Mouse (Mus musculus): ENCODE data around the gene Lcn4. TPM values are rescaled to one million over a fixed set of nuclear protein-coding genes. Genes with fewer than 3 reads are reported as not detected.
A peak's percentile ranks its signal among the peaks of the same experiment; 100 is the strongest.

Lcn4 gene
- total RNA-seq (2021): not detected
- long read RNA-seq, experiment 1: 0 reads
- long read RNA-seq, experiment 2: 0 reads

GRCm38 (mm10) chr2:26671182-26671581 lies at the start of gene Lcn4:
TSS of gene Lcn4 (minus strand) at chr2:26671282.
- DNase-seq: no peak

- DNase-seq: no peak
Observed at GRCm38 (mm10) chr2:26686171-26686675, 15.1 kb upstream of the Lcn4 start.

GRCm38 (mm10) chr2:26668746-26669145 lies 2.3 kb downstream of the Lcn4 start:
- DNase-seq: no peak

GRCm38 (mm10) chr2:26663551-26663950 lies 7.5 kb downstream of the Lcn4 start:
- peak in 1 of 2 experiments; percentile 60 for DNase-seq

GRCm38 (mm10) chr2:26663112-26663511 lies 8.0 kb downstream of the Lcn4 start:
- DNase-seq: no peak

- no peak for DNase-seq
Observed at GRCm38 (mm10) chr2:26662509-26662882, 8.6 kb downstream of the Lcn4 start.

GRCm38 (mm10) chr2:26661768-26662508 lies 9.1 kb downstream of the Lcn4 start:
- no peak for DNase-seq

GRCm38 (mm10) chr2:26661143-26661752 lies 9.8 kb downstream of the Lcn4 start:
- DNase-seq: no peak

DNA sequence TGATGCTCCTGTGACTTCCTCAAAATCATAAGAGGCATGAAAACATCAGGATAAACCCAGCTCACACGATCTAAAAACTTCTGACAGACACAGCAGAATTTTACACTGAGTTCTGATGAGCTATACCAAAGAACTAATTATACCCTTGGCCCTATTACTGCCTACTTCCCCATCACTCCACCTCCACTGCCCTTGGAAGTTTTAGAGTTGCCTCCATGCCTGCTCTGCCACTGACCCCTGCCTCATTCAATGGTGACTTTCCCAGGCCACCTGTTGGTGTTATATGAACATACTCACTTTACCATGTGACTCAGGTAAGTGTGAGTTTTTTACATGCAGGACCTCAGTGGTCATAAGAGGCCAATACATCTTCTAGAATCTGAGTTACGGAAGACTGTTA lies 13.7 kb downstream of the Lcn4 start:
- no peak for DNase-seq

DNA sequence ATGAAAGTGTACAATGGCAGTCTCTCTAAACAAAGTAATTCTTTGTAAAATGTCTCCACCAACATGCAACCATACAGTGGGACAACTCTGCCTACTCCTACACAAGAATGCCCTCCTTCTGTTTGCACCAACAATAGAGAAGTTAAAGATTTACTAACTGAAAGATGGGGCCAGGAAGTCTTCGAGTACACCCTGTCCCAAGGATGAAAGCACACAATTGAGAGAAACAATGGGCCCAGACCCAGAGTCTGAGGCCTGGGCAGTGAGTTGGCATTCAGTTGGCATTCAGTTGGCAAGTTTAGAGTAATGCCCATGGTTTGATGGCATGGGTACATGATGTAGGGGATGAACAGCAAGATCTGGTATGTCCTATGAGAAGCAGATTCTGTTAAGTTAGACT lies 16.4 kb downstream of the Lcn4 start:
- no peak for DNase-seq

DNA sequence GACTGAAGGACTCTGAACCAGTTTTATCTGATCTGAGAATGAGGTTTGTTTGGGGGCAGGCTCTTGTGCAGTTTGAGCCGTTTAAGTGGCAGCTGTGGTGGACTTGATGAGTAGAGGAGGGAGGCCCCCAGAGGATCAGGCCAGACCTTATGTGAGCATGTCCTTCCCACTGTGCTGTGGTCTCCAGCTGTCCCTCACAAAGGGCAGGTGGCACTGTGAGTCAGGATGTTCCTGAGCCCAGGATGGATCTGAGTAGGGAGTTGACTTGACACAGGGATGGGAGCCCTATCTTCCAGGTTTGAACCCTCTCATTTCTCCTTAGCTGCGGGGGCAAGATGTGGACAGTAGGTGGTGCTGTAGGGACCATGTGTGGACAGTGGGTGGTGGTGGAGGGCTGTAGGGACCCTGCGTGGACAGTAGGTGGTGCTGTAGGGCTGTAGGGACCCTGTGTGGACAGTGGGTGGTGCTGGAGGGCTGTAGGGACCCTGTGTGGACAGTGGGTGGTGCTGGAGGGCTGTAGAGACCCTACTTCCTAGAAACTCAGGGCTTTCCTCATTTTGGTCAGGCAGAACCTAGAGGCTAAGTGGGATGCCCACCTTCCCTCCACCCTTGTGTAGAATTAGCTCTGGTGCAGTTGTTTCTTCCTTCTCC lies 24.3 kb downstream of the Lcn4 start:
- peak; percentile 76 to 78 for DNase-seq

- no peak for DNase-seq
Observed at GRCm38 (mm10) chr2:26643942-26644341, 27.1 kb downstream of the Lcn4 start.

DNA sequence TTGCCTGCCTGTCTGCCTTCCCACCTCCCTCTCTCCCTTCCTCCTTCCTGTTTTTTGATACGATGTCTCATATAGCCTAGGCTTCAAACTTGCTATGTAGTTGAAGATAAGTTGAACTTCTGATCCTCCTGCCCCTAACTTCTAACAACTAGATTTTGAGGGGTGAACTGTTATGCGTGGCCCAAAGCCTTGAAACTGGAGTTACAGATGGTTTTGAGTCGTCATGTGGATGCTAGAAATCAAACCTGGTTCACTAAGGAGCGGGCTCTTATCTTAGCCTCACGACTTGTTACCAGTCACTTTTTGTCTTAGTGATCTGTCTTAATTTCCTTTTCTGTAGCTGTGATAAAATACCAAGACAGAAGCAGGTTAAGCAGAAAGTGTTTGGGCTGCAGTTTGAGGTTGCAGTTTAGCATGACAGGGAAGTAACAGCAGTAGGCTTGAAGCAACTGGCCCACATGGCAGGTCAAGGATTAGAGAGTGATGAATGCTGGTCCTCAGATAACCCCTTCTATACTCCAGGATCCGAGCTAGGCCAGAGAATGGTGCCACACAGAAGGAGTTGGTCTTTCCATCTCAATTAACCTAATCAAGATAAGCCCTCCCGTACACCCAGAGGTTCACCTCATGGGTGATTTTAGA lies 30.0 kb downstream of the Lcn4 start:
- DNase-seq: no peak

- peak; percentile 96 to 99 for DNase-seq
Observed at GRCm38 (mm10) chr2:26639838-26640830, 30.9 kb downstream of the Lcn4 start.

GRCm38 (mm10) chr2:26639083-26639482 lies 32.0 kb downstream of the Lcn4 start:
- peak; percentile 49 to 54 for DNase-seq

GRCm38 (mm10) chr2:26638572-26638971 lies 32.5 kb downstream of the Lcn4 start:
- DNase-seq: no peak

GRCm38 (mm10) chr2:26638039-26638438 lies 33.0 kb downstream of the Lcn4 start:
- DNase-seq: no peak

DNA sequence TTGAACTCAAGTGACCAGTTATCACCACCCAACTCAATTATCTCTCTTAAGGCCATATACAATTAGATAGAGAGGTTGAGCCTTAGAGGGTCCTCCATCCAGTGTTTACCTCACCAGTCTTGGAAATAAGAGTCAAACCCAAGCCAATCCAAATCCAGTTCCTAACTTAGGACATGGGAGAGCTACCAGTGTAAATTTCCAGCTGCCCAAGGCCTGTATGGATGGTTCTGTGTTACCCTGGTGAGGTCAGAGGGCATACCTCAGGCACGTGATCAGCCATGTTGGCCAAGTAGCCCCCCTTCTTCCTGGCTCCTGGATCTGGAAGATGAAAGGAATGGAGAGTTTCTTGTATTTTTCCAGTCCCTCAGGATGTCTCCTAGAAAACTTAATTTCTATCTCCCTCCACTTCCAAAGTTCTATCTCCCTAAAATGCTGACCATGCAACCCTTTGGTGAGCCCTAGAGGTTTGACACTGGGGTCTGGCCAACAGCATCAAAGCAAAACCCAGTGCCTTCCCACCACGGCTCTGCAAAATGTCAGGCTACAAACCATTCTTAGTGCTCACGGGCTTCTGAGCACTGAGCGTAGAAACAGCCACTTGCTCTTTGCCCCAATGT lies 33.7 kb downstream of the Lcn4 start:
- no peak for DNase-seq

DNA sequence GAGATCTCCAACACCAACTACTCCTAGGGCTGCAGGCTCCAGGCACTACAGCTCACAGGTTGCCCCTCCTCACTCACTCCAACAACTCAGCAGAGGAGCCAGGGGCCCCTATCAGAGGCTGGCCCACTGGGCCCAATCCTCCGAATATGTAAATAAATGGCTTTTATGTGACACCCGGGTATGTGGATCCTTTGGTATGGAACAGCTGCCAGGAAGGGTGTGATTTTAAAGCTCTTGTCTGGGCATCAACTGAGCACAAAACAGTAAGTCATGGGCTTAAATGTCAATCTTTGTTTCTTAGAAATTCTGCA lies 34.8 kb downstream of the Lcn4 start:
- no peak for DNase-seq

DNA sequence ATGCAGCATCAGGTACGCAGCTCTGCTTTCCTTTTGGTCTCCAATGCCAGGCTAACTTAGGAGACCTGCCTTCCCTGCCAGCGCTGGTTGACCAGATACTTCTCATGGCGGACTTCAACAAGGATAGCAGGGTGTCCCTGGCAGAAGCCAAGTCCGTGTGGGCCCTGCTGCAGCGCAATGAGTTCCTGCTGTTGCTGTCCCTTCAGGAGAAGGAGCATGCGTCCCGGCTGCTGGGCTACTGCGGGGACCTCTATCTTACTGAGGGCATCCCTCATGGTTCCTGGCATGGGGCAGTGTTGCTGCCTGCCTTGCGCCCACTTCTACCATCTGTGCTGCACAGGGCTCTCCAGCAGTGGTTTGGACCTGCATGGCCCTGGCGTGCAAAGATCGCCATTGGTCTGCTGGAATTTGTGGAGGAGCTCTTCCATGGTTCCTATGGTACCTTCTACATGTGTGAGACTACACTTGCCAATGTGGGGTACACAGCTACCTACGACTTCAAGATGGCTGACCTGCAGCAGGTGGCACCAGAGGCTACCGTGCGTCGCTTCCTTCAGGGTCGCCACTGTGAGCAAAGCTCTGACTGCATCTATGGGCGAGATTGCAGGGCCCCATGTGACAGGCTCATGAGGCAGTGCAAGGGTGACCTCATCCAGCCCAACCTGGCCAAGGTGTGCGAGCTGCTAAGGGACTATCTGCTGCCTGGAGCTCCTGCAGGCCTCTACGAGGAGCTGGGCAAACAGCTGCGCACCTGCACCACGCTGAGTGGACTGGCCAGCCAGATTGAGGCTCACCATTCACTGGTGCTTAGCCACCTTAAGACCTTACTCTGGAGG lies 35.4 kb downstream of the Lcn4 start:
- no peak for DNase-seq
